Mouse (Mus musculus) limb, embryonic 11.5 days (tissue): ENCODE results near the gene Olfr1025-ps1. TPM values are rescaled to one million over a fixed set of nuclear protein-coding genes. Genes with fewer than 3 reads are reported as not detected.

Experiments
- ATAC-seq: fragments of 200-750 bp; cut with Nextera tagmentation; 2 replicates; pipeline ENCODE4 v1.8.0; 2017; ENCODE audit warnings: low read depth; ENCODE audit not compliant: insufficient number of reproducible peaks, low FRiP score, low TSS enrichment
- DNase-seq: peaks from one replicate; pipeline ENCODE4 v3.0.0-alpha.2; 2015; ENCODE audit warnings: low spot score
- H3K27ac ChIP-seq: fragments of 300-500 bp; sonication (generic); replicated peaks from 2 replicates; pipeline ENCODE4 v1.5.1; 2014; ENCODE audit warnings: low read depth, mild to moderate bottlenecking, low read length
- H3K27me3 ChIP-seq: fragments of 300-500 bp; sonication (generic); 2 replicates; pipeline ENCODE4 v1.6.1; 2014; ENCODE audit warnings: mild to moderate bottlenecking, low read length, mixed read lengths; ENCODE audit not compliant: control insufficient read depth, insufficient read depth
- H3K36me3 ChIP-seq: fragments of 300-500 bp; sonication (generic); 2 replicates; pipeline ENCODE4 v1.6.1; 2014; ENCODE audit warnings: mild to moderate bottlenecking, low read length, moderate library complexity, mixed read lengths; ENCODE audit not compliant: control insufficient read depth, insufficient read depth
- H3K4me1 ChIP-seq: fragments of 300-500 bp; sonication (generic); 2 replicates; pipeline ENCODE4 v1.6.1; 2014; ENCODE audit warnings: low read length, mixed read lengths; ENCODE audit not compliant: control insufficient read depth, insufficient read depth
- H3K4me2 ChIP-seq: fragments of 300-500 bp; sonication (generic); 2 replicates; pipeline ENCODE4 v1.6.1; 2014; ENCODE audit warnings: low read depth, mild to moderate bottlenecking, moderate library complexity; ENCODE audit not compliant: severe bottlenecking
- H3K4me3 ChIP-seq: fragments of 300-500 bp; sonication (generic); 2 replicates; pipeline ENCODE4 v1.5.1; 2014; ENCODE audit warnings: low read depth, low read length
- H3K9ac ChIP-seq: fragments of 300-500 bp; sonication (generic); 2 replicates; pipeline ENCODE4 v1.6.1; 2014; ENCODE audit warnings: mild to moderate bottlenecking, low read length
- H3K9me3 ChIP-seq: fragments of 300-500 bp; sonication (generic); 2 replicates; pipeline ENCODE4 v1.6.1; 2016; ENCODE audit warnings: low read length; ENCODE audit not compliant: control insufficient read depth
- WGBS: fragments of 180-500 bp; shearing (Covaris S2); extraction: QIAGEN DNeasy Blood & Tissue Kit; methylation state at CpG from one replicate; pipeline ENCODE4 v1.1.7; 2014; 5-methylcytosine and 5-hydroxymethylcytosine counted together
- polyA plus RNA-seq: library from polyadenylated mRNA; unstranded; fragments of >200 nt; fragmentation: Nextera tagmentation; extraction: Ambion mirVana; gene quantifications from 2 replicates; pipeline ENCODE4 v1.2.1, GENCODE M21; 2014

Gene Olfr1025-ps1
- polyA plus RNA-seq = not detected in 2 replicates

DNA sequence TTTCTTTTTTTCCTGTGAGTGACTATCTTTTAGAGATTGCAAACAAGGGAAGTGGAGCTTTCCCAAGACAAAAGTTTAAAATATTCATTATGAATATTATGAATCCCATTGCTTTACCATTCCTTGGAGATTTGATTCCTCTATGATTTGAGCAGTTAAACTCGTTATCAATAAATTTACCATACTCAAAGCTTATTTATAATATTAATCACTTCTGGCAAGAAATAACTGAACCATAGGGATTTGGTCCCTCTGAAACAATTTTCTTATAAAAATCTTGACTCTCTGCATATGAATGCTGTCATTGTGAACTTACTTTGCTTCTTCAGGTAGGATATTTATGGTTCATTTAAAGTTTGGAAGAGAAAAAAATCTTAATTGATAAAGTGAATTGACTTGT lies at the start of gene Olfr1025-ps1:
Olfr1025-ps1 (plus strand) TSS at position 301 of the 400 bp plus-strand sequence.
- Histone ChIP-seq H3K4me2 (no peak within 1 kb of the TSS), H3K4me1 (no peaks in the 10 kb centered on the region), H3K4me3 (no peak within 1 kb of the TSS), H3K36me3 (no peaks in the 10 kb centered on the region), H3K9ac (no peak within 1 kb of the TSS), H3K27me3 (no peaks in the 10 kb centered on the region), H3K27ac (no peak within 1 kb of the TSS), H3K9me3 (no peaks in the 10 kb centered on the region)
- no peak for ATAC-seq
- DNase-seq = no peak
- 49% methylated on average over 1 of the region's 1 CpGs for WGBS

DNA sequence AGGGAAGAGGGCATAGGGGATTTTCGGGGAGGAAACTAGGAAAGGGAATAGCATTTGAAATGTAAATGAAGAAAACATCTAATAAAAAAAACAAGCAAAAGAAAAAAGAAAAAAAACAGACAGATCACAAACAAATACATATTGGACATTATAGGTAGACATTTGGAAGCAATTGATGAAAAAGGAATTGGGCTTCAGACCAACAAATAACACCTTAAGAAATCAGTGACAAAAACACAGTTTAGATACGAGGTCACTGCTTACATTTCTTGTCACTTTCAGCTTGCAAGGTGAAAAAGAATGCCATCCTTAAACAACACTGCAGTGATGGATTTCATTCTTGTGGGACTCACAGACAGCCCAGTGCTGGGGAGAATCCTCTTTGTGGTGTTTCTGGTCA lies 46.7 kb upstream of the Olfr1025-ps1 start, which contains the start of gene Olfr1022:
Olfr1022 (plus strand) TSS at position 301 of the 400 bp plus-strand sequence.
- Histone ChIP-seq H3K36me3 (no peaks in the 10 kb centered on the region), H3K27me3 (no peaks in the 10 kb centered on the region), H3K4me3 (no peak within 1 kb of the TSS), H3K9me3 (no peaks in the 10 kb centered on the region), H3K4me2 (no peak within 1 kb of the TSS), H3K9ac (no peak within 1 kb of the TSS), H3K4me1 (no peaks in the 10 kb centered on the region), H3K27ac (no peak within 1 kb of the TSS)
- DNase-seq (no peak), ATAC-seq (no peak)
- WGBS = 41% methylated on average over 2 of the region's 2 CpGs

DNA sequence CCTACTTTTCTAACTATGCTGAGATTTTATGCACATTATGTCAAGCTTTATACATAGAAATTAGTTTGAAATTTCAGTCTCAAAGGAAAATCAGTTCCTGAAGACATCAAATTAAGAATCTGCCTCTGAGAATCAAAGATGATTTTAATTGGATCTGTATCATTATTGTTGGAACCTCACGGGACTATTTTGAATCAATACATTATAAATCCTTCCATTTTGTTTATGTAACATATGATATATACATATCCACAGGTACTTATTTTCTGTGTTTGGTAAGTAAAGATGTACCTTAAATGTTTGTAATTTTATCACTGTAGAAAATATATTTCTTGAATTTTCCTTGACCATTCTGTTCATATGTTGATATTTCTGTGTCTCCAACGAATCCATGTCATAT lies 29.7 kb upstream of the Olfr1025-ps1 start, which contains the start of gene Olfr1023:
Olfr1023 (plus strand) TSS at position 301 of the 400 bp plus-strand sequence.
- Histone ChIP-seq H3K4me2 (no peak within 1 kb of the TSS), H3K9ac (no peak within 1 kb of the TSS), H3K36me3 (no peaks in the 10 kb centered on the region), H3K4me3 (no peak within 1 kb of the TSS), H3K9me3 (no peaks in the 10 kb centered on the region), H3K27ac (no peak within 1 kb of the TSS), H3K27me3 (no peaks in the 10 kb centered on the region), H3K4me1 (no peaks in the 10 kb centered on the region)
- DNase-seq (no peak), ATAC-seq (no peak)
- WGBS = 73% methylated on average over 2 of the region's 2 CpGs

DNA sequence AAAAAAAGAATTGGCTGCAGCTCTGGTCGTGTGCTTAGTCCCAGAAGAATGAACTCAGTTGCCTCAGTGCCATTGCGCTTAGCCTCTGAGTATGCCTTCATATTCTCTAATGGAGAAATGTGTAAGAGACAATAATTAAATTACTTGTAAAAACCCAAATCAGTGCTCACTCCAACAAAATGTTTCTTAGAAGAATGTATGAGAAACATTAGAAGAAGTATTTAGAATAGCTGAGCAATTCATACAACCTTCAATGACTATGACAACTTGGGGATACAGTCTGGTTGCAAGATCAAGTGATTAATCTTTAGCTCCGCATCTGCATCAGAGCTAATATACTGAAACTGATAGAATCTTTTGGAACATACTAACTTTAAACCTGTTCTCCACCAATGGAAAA lies 10.0 kb upstream of the Olfr1025-ps1 start, which contains the start of gene Olfr1024:
Olfr1024 (minus strand) TSS at position 101 of the 400 bp plus-strand sequence.
- WGBS = 87% methylated on average over 3 of the region's 3 CpGs
- ATAC-seq (no peak), DNase-seq (no peak)
- H3K36me3 ChIP-seq = no peaks in the 10 kb centered on the region
- no peaks in the 10 kb centered on the region for H3K4me1 ChIP-seq
- H3K27me3 ChIP-seq = no peaks in the 10 kb centered on the region
- H3K9ac ChIP-seq = no peak within 1 kb of the TSS
- no peak within 1 kb of the TSS for H3K4me2 ChIP-seq
- H3K4me3 ChIP-seq = no peak within 1 kb of the TSS
- no peak within 1 kb of the TSS for H3K27ac ChIP-seq
- H3K9me3 ChIP-seq = no peaks in the 10 kb centered on the region

DNA sequence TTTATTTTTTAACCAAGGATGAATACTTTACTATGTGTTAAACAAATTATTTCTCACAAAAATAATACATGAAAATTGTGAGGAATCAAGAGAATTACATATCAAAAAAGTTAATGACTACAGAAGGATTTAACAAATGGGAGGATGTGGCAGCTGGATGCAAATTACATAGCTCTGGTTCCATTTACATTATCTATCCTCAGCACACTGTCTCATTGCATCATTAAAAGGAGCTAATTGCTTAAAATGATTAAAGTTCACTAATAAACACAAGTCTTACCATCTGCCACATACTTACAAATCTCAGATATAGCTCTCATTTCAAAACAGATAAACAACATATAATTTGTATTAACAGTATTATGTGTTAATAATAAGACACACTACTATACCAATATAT lies 1.8 kb upstream of the Olfr1025-ps1 start:
- H3K9ac ChIP-seq = no peak overlapping the region
- no peak overlapping the region for H3K4me3 ChIP-seq
- H3K4me2 ChIP-seq = no peak overlapping the region
- H3K27me3 ChIP-seq = no peaks in the 10 kb centered on the region
- ATAC-seq (no peak), DNase-seq (no peak)
- H3K4me1 ChIP-seq = no peaks in the 10 kb centered on the region
- H3K36me3 ChIP-seq = no peaks in the 10 kb centered on the region
- no peaks in the 10 kb centered on the region for H3K9me3 ChIP-seq
- no peak overlapping the region for H3K27ac ChIP-seq

DNA sequence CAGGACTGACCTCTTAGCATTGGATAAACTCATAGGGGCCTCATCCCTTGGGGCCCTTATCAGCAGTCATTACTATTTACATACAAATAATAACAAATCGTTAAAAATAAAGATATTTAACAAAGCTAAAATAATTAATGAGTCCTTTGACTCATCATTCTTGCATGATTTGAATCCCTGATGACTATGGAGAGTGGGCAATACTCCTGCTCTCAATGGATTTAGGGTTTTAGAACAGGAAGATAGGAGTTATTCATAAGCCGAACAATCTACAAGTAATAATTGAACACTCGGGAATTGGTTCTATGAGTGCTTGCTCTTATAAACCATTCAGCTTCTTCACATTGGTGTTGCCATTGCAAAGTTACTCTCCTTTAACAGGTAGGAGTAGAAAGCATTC lies 6.3 kb downstream of the Olfr1025-ps1 start, which contains the start of gene Olfr1026:
Olfr1026 (plus strand) TSS at position 301 of the 400 bp plus-strand sequence.
- Histone ChIP-seq H3K27ac (no peak within 1 kb of the TSS), H3K36me3 (no peaks in the 10 kb centered on the region), H3K4me1 (no peaks in the 10 kb centered on the region), H3K9me3 (no peaks in the 10 kb centered on the region), H3K4me2 (no peak within 1 kb of the TSS), H3K9ac (no peak within 1 kb of the TSS), H3K27me3 (no peaks in the 10 kb centered on the region), H3K4me3 (no peak within 1 kb of the TSS)
- no peak for ATAC-seq
- DNase-seq = no peak
- WGBS = 90% methylated on average over 3 of the region's 3 CpGs

DNA sequence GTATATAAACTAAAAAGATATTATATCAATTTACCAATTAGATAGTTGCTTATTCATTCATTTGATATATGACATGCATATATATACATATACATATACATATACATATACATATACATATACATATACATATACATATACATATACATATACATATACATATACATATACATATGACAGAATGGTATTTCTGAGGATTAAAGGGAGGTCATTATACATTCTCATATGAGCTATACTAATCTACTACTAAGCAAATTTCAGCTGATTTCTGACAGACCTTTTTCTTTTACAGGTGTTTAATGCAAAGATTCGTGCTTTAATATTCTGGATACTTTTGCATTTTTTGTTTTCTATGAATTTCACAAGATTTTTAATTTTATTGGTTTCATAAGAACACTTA lies 35.1 kb downstream of the Olfr1025-ps1 start, which contains the start of gene Olfr1028:
Olfr1028 (plus strand) TSS at position 301 of the 400 bp plus-strand sequence.
- H3K9me3 ChIP-seq = no peaks in the 10 kb centered on the region

More for the DNA sequence above, 35.1 kb downstream of the Olfr1025-ps1 start, which contains the start of gene Olfr1028:
- no peak for ATAC-seq
- Histone ChIP-seq H3K4me1 (no peaks in the 10 kb centered on the region), H3K27me3 (no peaks in the 10 kb centered on the region), H3K27ac (no peak within 1 kb of the TSS), H3K4me2 (no peak within 1 kb of the TSS), H3K36me3 (no peaks in the 10 kb centered on the region), H3K4me3 (no peak within 1 kb of the TSS), H3K9ac (no peak within 1 kb of the TSS)
- WGBS = 80% methylated on average over 1 of the region's 1 CpGs
- DNase-seq = no peak
